Mouse (Mus musculus): ENCODE results near the gene Scn10a. TPM values are rescaled to one million over a fixed set of nuclear protein-coding genes. Genes with fewer than 3 reads are reported as not detected.
A peak's percentile ranks its signal among the peaks of the same experiment; 100 is the strongest.

Gene Scn10a
- total RNA-seq, 4 experiments from 2014 or later: not detected

DNA sequence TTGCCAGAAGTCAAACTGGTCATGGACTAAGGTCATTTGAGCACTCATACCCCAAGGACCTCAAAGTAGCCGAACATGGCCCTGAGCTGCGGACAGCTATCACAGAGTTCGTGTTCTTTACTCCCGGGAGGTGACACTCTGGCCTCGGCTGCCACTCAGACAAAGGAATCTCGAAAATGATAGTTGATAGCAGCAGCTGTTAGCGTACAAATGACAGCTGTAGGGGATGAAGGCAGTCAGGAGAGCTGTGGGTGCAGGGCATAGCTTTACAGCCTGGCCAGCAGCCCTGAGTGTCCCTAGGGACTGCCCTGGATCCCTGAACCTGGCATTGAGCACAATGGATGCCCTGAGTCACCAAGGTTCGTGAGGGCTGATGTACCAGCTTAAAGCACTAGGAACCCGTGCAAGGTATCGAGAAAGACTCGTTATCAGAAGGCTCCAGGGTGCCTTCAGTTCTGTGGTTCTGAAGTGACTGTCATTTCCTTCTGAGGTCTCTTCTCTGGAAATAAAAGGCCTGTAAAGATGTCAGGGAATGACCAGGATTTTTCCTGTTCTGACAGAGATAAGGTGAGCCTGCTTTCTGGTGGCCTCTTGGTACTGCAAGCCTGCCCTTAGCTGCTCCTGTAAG is 84.8 kb downstream of the Scn10a start:
- DNase-seq: peak; percentile 28

DNA sequence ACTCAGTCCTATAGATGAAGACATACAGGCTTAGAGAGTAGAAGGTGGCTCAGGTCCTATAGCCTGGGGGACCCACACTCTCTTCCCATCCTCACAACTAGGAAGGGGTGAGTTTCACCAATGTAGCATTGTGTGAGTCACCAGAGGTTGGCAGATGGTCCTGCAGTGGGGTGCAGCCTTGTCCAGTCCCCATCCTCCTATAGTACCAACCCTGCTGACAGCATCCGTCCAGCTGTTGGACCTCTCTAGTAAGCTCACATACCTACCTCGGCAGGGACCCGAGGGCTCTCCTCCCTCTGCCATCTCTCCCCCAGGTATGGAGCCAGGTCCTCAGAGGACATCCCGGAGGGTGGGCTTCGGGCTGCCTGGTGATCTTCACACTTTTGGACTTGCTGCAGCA is 85.6 kb downstream of the Scn10a start:
- no peak for DNase-seq

DNA sequence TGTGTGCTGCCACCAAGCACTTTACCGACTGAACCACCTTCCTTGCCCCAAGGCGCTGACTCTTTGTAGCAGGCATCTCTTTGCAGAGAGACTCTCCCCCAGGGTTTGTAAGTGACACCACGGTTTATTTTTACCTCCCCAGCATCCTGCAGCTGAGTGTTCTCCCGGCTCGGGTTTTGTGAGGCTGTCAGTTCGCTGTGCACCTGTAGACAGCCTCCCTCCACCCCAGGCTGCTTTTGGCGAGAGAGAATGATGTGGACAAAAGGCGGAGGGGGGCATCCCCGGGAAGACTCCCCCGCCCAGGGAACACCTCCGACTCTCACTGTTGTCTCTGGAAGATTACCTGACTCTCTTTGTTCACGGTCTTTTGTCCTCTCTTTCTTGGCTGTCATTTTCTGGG is 86.3 kb downstream of the Scn10a start:
- no peak for DNase-seq

DNA sequence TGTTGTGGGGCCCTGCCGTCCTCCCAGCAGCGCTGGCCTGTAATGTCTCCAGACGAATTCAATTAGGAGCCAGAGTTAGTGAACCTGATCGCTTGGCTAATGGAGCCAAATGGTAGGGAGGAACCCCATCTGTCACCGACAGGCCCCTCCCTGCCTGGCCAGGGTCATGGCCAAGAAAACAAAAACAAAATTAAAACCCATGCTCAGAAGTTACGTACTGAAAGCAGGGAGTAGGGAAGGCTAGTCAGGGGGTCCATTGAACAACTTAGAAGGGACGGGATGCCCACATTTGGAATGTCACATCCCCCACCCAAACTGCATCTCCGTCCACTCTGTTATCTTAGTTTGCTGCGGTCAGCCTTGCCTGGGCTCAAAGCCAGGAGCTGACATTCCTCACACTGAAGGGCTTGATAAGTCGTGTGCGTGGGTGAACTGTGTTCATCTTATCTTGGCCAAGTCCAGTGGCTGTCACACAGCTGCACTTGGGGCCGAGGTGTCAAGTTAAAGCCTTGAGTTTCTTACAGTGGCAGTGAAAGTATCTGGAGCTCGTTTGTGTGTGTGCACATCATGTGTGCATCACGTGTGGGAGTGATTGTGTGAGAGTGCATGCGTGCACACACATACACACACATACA is 87.1 kb downstream of the Scn10a start:
- peak; percentile 37 for DNase-seq

DNA sequence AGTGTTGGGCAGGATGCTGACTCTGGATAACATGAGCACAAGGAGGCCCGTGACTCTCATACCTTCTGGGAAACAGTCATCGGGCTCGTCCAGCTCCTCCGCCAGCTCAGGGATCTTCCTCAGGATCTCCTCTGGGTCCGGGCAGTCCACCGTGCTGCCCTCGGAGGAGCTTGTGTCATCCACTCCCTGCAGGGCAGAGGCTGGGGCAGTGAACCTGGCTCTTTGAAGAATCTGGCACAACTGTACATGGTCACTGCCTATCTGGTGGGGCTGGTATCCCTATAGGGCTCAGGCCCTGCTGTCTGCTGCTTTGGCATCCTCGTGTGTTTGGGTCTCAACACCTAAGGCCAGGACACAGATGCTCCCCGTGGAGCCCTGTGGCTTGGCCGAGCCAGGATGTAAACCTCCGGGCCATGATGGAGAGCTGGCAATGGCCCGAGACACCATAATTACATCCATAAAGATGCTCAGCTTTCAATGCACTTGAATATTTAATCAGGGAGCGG is 87.7 kb downstream of the Scn10a start:
- no peak for DNase-seq

DNA sequence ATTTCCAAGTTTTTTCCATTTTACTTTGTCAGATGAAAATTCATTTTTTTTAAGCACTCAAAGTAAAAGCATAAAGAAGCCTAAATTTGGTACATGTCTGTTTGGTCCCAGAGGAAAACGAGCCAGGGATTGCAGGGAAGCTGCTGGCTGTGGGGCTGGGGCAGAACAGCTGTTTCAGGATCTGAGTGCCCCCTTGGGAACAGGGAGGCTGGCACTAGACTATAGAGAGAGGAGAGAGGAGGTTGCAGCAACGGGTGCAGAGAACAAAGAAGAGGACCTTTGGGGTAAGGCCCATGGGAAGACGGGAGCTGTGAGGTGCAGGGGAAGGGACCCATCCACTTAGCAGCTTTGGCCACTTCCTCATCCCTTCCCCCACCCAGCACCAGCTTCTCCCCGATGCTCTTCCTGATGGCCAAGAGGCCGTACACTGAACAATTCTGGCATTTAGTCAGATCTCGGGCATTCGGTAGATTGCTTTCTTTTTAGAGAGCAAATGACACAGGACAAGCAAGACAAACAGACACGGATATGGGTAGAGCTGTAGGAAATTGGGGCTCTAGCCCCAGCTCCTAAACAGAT is 90.3 kb downstream of the Scn10a start:
- DNase-seq: no peak

DNA sequence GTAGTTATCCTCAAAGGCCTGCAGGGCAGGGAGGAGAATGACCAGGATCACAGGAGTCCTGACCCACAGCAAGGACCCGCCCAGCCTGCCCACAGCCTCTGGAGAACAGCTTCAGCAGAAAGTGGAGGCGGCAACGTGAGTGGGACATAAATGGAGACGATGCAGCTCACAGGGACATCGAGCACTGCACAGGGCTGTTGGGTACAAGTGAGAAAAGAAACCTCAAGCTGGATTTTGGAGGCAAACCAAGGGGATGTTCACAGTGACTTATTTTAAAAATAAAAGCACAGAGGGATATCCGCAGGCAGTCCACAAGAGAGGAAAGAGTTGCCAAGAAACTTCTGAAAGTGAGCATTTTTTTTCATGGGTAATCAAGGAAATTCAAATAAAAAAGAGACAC is 91.9 kb downstream of the Scn10a start:
- DNase-seq: no peak

DNA sequence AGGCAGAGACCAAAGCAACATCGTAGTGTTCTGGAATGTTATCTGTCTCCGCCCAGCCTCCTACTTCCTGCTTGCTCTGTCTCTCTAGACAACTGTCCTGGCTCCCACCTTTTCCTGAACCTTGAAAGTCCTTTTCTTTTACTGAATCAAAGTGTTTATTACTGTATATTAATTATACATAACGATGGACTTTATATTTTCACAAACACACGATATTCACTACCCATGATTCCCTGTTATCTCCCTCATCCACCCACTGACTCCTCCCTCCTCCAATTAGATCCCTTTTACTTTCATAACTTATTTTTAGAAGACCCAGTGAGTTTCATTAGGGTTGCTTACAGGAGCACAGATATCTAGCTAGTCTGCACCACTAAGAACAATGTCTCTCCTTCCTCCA is 95.0 kb downstream of the Scn10a start:
- DNase-seq: no peak

DNA sequence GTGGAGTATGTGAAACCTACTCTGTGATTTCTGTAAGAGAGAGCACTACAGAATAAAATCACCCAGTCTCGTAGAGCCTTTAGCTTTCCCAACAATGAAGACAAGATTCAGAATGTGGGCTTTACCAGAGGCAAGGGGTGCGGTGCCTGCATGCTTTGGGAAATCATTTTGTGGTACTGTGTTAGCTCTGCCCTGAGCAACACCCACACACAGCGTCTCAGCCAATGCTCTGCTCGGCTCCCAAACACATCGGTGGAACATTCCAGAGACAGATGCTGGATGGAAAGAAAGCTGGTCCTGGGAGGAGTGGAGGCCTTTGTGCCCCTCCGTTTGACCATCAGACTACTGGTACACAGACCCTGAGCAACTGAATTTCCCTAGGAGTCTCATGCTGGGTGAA is 104.3 kb downstream of the Scn10a start:
- no peak for DNase-seq

DNA sequence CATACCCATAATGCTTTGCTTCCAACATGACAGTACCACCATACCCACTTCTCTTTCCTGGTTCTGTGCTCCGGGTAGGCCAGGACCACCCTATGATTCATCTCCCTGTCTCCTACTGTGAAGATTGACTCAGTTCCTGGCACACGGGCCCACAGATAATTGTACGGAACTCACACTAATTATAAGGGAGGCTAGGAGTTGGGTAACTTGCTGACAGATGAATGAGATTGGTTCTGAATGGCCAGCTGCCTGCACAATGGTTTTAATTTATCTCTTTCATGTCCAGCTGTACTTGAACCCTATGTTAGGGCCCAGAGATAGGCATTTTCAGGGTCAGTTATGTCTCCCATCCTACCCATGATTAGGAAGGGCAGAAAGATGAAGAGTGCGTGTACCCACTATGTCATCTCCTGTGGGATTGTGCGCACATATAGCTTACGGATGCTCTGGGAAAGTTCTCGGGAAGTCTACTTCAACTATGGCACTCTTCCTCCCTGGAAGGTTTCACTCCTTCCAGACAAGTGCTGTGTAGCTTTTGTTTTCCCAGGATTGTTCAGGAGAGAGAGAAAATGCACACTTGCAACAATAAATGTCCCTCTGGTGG is 108.5 kb downstream of the Scn10a start:
- DNase-seq: no peak

DNA sequence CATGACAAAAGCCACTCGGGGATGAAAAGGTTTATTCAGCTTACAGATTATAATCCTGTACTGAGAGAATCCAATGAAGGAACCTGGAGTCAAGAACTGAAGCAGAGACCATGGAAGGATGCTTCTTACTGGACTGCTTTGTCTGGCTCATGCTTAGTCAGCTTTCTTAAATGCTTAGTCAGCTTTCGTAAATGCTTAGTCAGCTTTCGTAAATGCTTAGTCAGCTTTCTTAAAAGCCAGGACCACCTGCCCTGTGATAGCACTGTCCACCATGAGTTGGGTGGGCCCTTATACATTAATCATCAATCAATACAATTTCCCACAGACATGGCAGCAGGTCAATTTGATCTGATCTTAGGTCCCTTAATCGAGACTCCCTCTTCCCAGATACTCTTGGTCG is 112.2 kb downstream of the Scn10a start:
- DNase-seq: no peak

DNA sequence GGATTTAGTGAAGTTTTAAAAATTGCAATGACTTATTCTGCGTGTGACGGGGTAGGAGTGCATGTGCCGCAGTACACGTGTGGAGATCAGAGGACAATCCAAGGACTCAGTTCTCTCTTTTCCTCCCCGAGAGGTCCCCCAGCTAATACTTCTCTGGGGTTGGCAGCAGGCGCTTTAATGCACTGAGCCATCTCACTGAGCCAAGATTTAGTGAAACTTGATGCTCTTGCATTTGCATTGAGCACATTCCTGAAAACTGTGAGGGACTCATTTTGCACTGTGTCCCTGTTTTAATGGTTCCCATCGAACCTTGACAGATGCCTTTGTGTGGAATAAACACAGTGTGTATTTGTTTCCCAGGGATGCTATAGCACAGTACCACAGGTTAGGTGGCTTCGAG is 114.5 kb downstream of the Scn10a start:
- DNase-seq: no peak

DNA sequence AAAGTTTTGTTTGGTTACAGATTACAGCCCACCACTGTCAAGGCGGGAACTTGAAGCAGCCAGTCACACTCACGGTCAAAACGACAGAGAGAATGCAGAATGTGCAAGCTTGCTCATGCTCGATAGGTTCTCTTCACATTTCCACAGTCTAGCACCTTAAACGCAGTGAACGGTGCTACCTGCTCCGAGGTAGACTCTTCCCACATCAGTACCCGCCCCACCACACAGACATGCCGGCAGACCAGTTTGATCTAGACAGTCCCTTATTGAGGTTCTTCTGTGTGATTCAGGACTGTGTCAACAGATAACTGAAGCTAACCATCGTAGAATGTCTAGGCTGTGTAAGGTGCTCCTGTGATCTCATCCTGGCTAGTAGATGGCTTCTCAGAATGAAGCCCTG is 120.6 kb downstream of the Scn10a start:
- DNase-seq: no peak

DNA sequence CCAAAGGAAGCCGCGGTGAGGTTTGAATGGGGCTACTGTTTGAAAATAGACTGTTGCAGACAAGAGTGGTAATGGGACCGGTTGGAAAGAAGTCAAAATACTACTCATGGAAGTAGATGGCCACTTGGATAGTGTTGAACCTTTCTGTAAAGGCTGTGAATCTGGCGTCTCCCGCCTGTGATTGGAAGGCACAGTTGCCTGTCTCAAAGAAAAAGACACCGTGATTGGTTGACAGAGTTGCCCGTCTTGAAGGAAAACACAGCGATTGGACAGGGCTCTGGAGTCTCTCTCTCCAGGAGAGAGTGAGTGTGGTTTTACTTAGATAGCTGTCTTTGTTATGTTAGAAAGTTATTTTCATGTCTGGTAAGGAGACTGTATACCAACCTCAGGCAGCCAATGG is 121.8 kb downstream of the Scn10a start:
- no peak for DNase-seq

DNA sequence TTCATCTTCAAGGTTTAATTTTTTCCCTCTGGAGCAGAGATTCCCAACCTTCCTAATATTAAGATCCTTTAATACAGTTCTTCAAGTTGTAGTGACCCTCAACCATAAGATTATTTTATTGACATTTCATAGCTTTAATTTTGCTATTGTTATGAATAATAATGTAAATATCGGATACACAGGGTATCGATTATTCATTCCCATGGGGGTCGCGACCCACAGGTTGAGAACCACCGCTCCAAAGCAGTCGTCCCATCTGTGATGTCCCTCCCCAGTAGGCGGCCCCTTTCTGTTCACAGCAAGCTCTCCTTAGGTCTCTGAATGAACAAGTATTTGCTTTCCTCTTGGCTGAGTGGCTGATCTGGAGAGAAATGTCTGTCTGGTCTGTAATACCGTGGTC is 129.5 kb downstream of the Scn10a start:
- no peak for DNase-seq

DNA sequence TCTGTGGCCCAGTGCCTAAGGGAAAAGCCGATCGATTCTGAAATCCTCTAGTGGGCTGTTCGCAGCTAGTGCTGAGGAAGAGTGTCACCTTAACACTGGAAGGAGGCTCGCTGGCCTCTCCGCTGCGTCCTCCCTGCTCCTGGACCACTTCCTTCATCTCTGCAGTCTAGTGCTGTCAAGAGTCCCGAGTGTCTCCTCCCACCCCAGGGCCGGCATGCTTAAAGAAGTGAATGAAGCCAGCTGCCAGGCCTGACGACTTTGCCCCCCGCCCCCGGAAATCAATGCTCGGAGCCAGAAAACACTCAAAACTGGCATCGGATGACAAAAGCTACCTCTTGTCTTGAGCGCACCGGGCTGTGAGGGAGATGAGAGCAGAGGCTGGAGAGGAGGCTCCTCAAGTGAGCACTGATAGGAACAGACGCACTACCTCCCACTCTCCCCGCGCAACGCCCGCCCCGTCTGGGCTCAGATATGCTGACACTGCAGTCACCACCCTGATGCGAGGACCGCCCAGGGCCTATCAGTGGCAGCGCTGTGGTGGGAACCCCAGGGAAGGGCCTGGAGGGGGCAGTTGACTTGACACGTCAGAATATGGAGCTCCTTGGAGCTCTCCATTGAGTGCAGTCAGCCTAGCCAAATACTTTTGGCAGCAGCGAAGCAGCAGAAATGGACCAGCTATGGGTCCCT is 130.2 kb downstream of the Scn10a start:
- no peak for DNase-seq

DNA sequence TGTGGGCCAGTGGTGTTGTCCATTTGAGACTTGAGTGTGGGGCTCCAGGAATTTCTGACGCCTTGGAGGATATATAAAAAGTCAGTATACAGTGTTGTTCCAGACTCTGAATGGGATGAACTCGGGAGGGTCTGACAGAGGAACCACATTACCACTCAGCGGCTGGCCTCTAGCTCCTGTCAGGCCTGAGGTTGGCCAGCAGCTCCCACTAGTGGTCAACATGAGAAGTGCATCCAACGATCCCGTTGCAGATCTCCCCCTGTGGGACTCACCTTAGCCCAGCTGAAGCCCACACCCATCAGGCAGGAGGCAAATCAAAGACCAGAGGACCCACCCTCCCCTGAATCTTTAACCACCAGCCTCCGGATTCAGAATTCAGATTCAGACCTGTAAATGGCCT is 138.5 kb downstream of the Scn10a start:
- peak; percentile 17 for DNase-seq

DNA sequence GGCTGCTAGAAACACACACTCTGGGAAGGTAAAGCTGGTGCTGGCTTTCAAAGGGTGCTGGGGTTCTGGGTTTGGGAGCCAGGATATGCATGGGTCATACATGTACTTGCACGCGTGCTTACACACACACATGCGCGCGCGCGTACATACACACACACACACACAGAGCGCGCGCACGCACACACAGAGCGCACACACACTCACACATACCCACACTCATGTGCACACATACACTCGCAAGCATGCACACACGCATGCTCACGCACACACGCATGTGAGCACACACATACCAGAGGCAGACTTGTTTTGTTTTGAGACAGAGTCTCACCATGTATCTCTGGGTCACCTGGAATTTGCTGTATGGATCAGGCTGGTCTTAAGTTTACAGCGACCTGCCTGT is 138.9 kb downstream of the Scn10a start:
- no peak for DNase-seq

DNA sequence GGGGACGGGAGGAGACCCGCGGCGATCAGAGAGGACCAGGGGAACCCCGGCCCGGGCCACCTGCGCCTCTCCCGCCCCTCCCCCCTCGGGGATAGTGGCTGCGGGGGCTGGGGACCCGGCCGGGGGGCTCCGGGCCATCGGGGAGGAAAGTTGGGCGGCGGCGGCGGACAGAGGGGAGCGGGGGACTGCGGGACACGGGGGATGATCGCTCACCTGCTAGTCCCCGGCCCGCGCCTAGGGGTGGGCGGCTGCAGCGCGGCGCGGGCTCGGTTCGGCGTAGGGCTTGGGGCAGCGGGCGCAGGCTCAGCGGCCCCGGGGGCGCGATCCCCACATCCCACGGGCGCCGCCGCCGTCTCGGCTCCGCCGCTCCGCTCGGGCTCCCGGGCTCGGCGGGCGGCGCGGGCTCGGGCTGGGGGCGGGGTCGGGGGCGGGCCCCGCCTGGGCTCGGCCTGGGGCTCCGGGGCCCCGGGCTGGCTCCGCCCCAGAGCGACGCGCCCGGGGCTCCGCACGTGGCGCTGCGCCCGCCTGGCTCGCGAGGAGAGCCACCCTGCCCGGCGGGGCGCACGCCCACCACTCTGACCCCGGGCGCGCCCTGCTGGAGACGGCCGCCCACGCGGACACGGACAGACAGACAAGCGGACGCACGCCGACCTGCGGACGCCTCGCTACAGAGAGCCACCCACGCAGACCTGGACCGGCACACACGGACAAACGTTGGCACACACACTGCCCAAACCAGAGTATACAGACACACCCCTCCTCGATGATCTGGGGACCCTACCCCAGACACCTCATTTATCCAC is 140.3 kb downstream of the Scn10a start, which contains the start of gene Scn5a:
Gene Scn5a, minus strand, starts transcription at position 381 of the 803 bp plus-strand sequence.
- DNase-seq: no peak

DNA sequence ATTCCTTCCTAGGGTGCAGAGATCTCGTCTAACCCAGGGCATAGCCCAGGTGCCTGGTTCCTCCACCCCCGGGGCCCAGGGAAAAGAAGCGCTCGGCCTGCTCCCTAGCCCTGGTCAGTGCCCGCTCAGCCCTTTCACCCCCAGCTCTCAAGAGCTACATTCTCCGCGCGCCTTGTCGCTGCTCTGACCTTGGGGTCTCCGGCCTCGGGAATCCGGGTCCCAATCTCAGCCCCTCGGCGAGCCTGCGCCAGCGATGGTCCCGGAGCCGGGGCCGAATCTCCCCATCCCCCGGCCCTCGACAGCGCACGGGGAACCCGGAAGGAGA is 140.8 kb downstream of the Scn10a start:
- DNase-seq: no peak

DNA sequence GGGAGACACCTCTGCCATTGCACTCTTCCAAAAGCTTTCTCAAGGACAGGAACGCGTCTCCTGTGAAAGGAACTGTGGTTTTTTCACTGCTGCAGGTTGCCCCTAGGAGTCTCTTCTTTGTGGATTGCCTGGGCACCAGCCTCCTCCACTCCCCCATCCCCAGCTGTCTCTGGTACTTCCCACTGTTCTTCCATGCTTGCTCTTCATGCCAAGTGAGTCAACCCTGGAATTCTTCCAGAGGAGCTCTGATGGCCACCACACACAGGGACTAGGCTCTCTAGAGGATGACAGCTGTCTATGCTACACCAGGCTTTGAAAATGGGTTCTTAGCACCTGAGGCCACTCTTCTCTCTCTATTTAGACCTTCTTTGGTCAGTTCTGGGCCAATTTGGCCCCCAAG is 142.1 kb downstream of the Scn10a start:
- no peak for DNase-seq

DNA sequence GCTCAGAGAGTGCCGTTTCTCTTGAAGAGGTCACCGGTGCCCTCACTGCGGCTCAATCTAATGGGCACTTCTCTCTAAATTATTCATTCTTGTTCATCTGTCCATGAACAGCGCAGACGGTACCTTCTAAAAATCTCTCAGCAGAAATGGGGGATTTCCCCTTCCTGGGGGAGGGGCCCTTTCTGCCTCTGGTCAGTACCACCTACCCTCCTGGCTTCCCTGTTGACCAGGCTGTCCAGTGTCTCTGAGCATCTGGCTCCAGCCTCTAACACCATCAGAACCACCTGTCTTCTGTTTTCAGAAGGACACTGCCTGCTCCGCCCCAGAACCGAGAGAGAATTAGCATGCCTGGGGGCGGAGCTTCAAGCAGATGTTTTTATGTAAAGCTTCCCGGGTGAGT is 143.4 kb downstream of the Scn10a start:
- no peak for DNase-seq

All from adrenal gland, adult 8-10 months (tissue).